Mouse (Mus musculus): ENCODE data around the gene Aldh4a1. TPM values are rescaled to one million over a fixed set of nuclear protein-coding genes. Genes with fewer than 3 reads are reported as not detected.

Gene Aldh4a1
- polyA plus RNA-seq, 1 experiment from 2014 or later: 5.2 TPM

DNA sequence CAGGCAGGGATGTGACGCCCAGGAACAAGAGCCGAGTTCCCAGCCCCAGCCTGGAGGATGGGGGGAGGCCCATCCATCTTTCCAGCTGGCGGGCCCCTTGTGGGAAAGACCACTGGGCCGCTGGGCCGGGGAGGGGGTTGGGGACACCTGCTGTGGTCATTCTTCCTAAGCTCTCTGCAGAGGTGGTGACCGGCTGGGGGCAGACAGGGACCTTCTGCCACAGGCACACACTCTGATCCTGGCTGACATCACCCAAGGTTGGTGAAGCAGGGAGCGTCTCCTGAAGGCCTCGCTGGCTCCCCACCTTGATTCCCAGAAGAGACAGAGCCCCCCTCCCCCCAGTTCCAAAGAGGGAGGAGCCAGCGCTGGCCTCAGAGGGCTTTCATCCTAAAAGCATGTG is 75.1 kb downstream of the Aldh4a1 start:
- Histone ChIP-seq H3K27ac (no peak overlapping the region), H3K79me2 (ENCODE audit: inconsistent target) (no peaks in the 10 kb centered on the region), H3K4me3 (ENCODE audit: inconsistent target) (no peak overlapping the region), H3K36me3 (ENCODE audit: inconsistent target) (no peaks in the 10 kb centered on the region)
- 23% methylated on average over 9 of the region's 9 CpGs for WGBS (ENCODE audit: missing documents)

DNA sequence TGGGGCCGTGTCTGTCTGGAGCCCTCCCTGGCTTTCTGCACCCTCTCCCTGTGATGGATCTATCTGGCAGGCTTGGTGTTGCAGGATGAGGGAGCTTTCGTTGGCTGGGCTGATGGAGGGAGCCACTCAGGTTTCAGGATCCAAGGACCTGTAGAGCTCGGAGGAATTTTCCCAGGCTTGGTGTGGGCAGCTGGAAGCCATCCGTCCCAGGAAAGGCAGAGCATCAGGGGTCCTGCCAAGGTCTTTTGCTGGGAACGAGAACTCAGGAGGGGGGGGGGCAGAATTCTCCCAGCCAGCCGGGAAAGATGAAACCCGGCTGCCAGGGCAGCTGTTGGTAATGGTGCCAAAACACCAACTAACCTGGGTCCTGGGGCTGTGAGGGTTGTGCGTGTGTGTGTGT is 75.9 kb downstream of the Aldh4a1 start:
- Histone ChIP-seq H3K36me3 (ENCODE audit: inconsistent target) (no peaks in the 10 kb centered on the region), H3K79me2 (ENCODE audit: inconsistent target) (no peaks in the 10 kb centered on the region), H3K27ac (no peak overlapping the region), H3K4me3 (ENCODE audit: inconsistent target) (no peak overlapping the region)
- 88% methylated on average over 8 of the region's 8 CpGs for WGBS (ENCODE audit: missing documents)

Other genes with a start within 250 kb of the Aldh4a1 start
- 7.6 to 14.8 TPM (median 8.4 TPM) in 3 replicates for gene Iffo2, start 92.3 kb upstream of the Aldh4a1 start, polyA plus RNA-seq (2018)
- gene Gm21969, start 19.7 kb upstream of the Aldh4a1 start, polyA plus RNA-seq (2018): not detected in 3 replicates
- not detected in 3 replicates for gene Tas1r2, start 30.7 kb downstream of the Aldh4a1 start, polyA plus RNA-seq (2018)
- not detected in 3 replicates for gene Pax7, start 210.7 kb downstream of the Aldh4a1 start, polyA plus RNA-seq (2018)

Measured in macrophage (primary cell).